Mouse (Mus musculus): ENCODE data around the gene Olfml1. TPM values are rescaled to one million over a fixed set of nuclear protein-coding genes. Genes with fewer than 3 reads are reported as not detected.

Gene Olfml1
- total RNA-seq (2023) = not detected

GRCm38 (mm10) chr7:107567261-107567671 lies at the start of gene Olfml1:
Gene Olfml1 (plus strand): TSS chr7:107567446.

GRCm38 (mm10) chr7:107594857-107595402 lies 27.7 kb downstream of the Olfml1 start, which contains the start of gene Ppfibp2:
Gene Ppfibp2 (plus strand): TSS chr7:107595207.

GRCm38 (mm10) chr7:107625061-107625460 lies 57.8 kb downstream of the Olfml1 start, which contains the start of gene 5330417H12Rik:
Gene 5330417H12Rik (minus strand): TSS chr7:107625161.

Other genes with a start within 250 kb of the Olfml1 start
- not detected for gene Syt9, start 196.7 kb upstream of the Olfml1 start, total RNA-seq (2023)
- gene Ppfibp2, start 27.8 kb downstream of the Olfml1 start, total RNA-seq (2023) = under 1 TPM; 0.56 to 0.93 TPM
- not detected for gene 5330417H12Rik, start 57.7 kb downstream of the Olfml1 start, total RNA-seq (2023)
- not detected for gene Cyb5r2, start 190.6 kb downstream of the Olfml1 start, total RNA-seq (2023)
- gene Ovch2, start 233.8 kb downstream of the Olfml1 start, total RNA-seq (2023) = not detected
- not detected for gene Olfr467, start 244.8 kb downstream of the Olfml1 start, total RNA-seq (2023)

All from T-cell, adult 66 days (primary cell).